Mouse (Mus musculus): ENCODE data around the gene Srsy. TPM values are rescaled to one million over a fixed set of nuclear protein-coding genes. Genes with fewer than 3 reads are reported as not detected.
"Not testable (repeated sequence)": the region's sequence is repeated elsewhere in the genome, so short reads cannot be mapped to it uniquely, and the experiment has no call there.

Gene Srsy
- not detected in 2 replicates for polyA plus RNA-seq (2012; rRNA removed)

GRCm38 (mm10) chrY:17937230-17937629, at the start of gene Srsy:
Gene Srsy, minus strand, starts transcription at chrY:17937330.
- DNase-seq (ENCODE audit: low read depth): not testable (repeated sequence)

Other genes with a start within 250 kb of the Srsy start
- gene Gm21904, start 91.1 kb downstream of the Srsy start, polyA plus RNA-seq (2012; rRNA removed): not detected in 2 replicates
- gene Gm20772, start 62.6 kb downstream of the Srsy start, polyA plus RNA-seq (2012; rRNA removed): not detected in 2 replicates
- not detected in 2 replicates for gene Gm20831, start 62.6 kb downstream of the Srsy start, polyA plus RNA-seq (2012; rRNA removed)
- not detected in 2 replicates for gene Gm21764, start 124.5 kb upstream of the Srsy start, polyA plus RNA-seq (2012; rRNA removed)
- gene Ssty1, start 151.8 kb upstream of the Srsy start, polyA plus RNA-seq (2012; rRNA removed): not detected in 2 replicates

Measured in brain, embryonic 14.5 days (tissue).